Mouse (Mus musculus): Measurements from ENCODE around the gene Samd15. TPM values are rescaled to one million over a fixed set of nuclear protein-coding genes. Genes with fewer than 3 reads are reported as not detected.

Samd15 gene
- total RNA-seq, 1 experiment from 2014 or later, result 2.8 TPM

GRCm38 (mm10) chr12:87230379-87230895, 30.9 kb downstream of the Samd15 start:
- DNase-seq, result no peak

GRCm38 (mm10) chr12:87236882-87237483, 37.5 kb downstream of the Samd15 start:
- no peak for DNase-seq

- no peak for DNase-seq
These were observed 39.1 kb downstream of the Samd15 start, which contains the start of gene Noxred1 for GRCm38 (mm10) chr12:87238632-87239031. Gene Noxred1, minus strand, starts transcription at chr12:87238732.

- no peak for DNase-seq
These were observed 50.6 kb downstream of the Samd15 start for GRCm38 (mm10) chr12:87250161-87250560.

GRCm38 (mm10) chr12:87253878-87254277, 54.4 kb downstream of the Samd15 start:
- no peak for DNase-seq

- no peak for DNase-seq
These were observed 57.1 kb downstream of the Samd15 start for GRCm38 (mm10) chr12:87256629-87257028.

- DNase-seq, result no peak
These were observed 61.0 kb downstream of the Samd15 start for GRCm38 (mm10) chr12:87260562-87260961.

Other genes with a start within 250 kb of the Samd15 start
- 0.86 and 1.9 TPM in 2 replicates for gene Zdhhc22, start 209.3 kb upstream of the Samd15 start, total RNA-seq (2021)
- gene Tmem63c, start 178.4 kb upstream of the Samd15 start, total RNA-seq (2021), result 0.71 and 1.5 TPM in 2 replicates
- gene Ngb, start 97.2 kb upstream of the Samd15 start, total RNA-seq (2021), result 1.3 TPM in 2 replicates
- 106 and 112 TPM in 2 replicates for gene Gstz1, start 52.6 kb upstream of the Samd15 start, total RNA-seq (2021)
- 13.7 and 17.7 TPM in 2 replicates for gene Pomt2, start 51.8 kb upstream of the Samd15 start, total RNA-seq (2021)
- 31.6 and 38.5 TPM in 2 replicates for gene Tmed8, start 731 bp downstream of the Samd15 start, total RNA-seq (2021)
- 0.52 and 0.76 TPM in 2 replicates for gene Noxred1, start 39.0 kb downstream of the Samd15 start, total RNA-seq (2021)
- 36.4 and 36.7 TPM in 2 replicates for gene Vipas39, start 66.5 kb downstream of the Samd15 start, total RNA-seq (2021)
- gene Ahsa1, start 66.8 kb downstream of the Samd15 start, total RNA-seq (2021), result 166 and 209 TPM in 2 replicates
- gene Ism2, start 100.0 kb downstream of the Samd15 start, total RNA-seq (2021), result not detected in 2 replicates
- 214 and 293 TPM in 2 replicates for gene Sptlc2, start 188.6 kb downstream of the Samd15 start, total RNA-seq (2021)
- gene Slirp, start 244.2 kb downstream of the Samd15 start, total RNA-seq (2021), result 146 and 153 TPM in 2 replicates
- gene Alkbh1, start 244.3 kb downstream of the Samd15 start, total RNA-seq (2021), result 20.4 and 23.6 TPM in 2 replicates

All from adrenal gland, postnatal 25 days (tissue).